Mouse (Mus musculus) lung, adult 18-20 months (tissue): ENCODE results near the gene Mdh1.
"Not testable (repeated sequence)": the region's sequence is repeated elsewhere in the genome, so short reads cannot be mapped to it uniquely, and the experiment has no call there.

Source experiments
- DNase-seq, 2 experiments: peaks; one replicate each; pipeline ENCODE4 v3.0.0; 2022; ENCODE audit warnings: mixed read lengths in 2 of 2

Mdh1 gene

GRCm38 (mm10) chr11:21545021-21545420, 27.1 kb downstream of the Mdh1 start:
- no peak for DNase-seq

GRCm38 (mm10) chr11:21542731-21543130, 29.4 kb downstream of the Mdh1 start:
- DNase-seq, result no peak

GRCm38 (mm10) chr11:21540622-21541021, 31.5 kb downstream of the Mdh1 start:
- DNase-seq, result no peak

GRCm38 (mm10) chr11:21540072-21540471, 32.1 kb downstream of the Mdh1 start:
- no peak for DNase-seq

- DNase-seq, result not testable (repeated sequence)
These were observed 41.3 kb downstream of the Mdh1 start for GRCm38 (mm10) chr11:21530856-21531255.

- DNase-seq, result no peak
These were observed 43.3 kb downstream of the Mdh1 start for GRCm38 (mm10) chr11:21528676-21529394.

GRCm38 (mm10) chr11:21517726-21518125, 54.4 kb downstream of the Mdh1 start:
- DNase-seq, result no peak

GRCm38 (mm10) chr11:21516396-21516795, 55.8 kb downstream of the Mdh1 start:
- DNase-seq, result not testable (repeated sequence)

- not testable (repeated sequence) for DNase-seq
These were observed 61.6 kb downstream of the Mdh1 start for GRCm38 (mm10) chr11:21510577-21510976.

- not testable (repeated sequence) for DNase-seq
These were observed 63.5 kb downstream of the Mdh1 start for GRCm38 (mm10) chr11:21508713-21509112.

GRCm38 (mm10) chr11:21507073-21507472, 65.1 kb downstream of the Mdh1 start:
- not testable (repeated sequence) for DNase-seq
